Mouse (Mus musculus) MEL (cell line): Measurements from ENCODE around the gene 4931409K22Rik. TPM values are rescaled to one million over a fixed set of nuclear protein-coding genes. Genes with fewer than 3 reads are reported as not detected.

Experiments
- DNase-seq: peaks from one replicate; pipeline ENCODE4 v3.0.0; 2011; ENCODE audit warnings: low read depth, low spot score
- H3K27ac ChIP-seq: 2 replicates; pipeline ENCODE4 v1.5.1; 2012; ENCODE audit warnings: low read depth, mild to moderate bottlenecking, control low read depth, low read length, moderate library complexity; ENCODE audit not compliant: control insufficient read depth
- H3K27me3 ChIP-seq, 2 experiments: fragments of 150-350 bp in 1 of 2; sonication (generic) in 1 of 2; 2 replicates each; pipeline ENCODE4 v1.6.1; 2012; ENCODE audit warnings: low read length in 2 of 2, mild to moderate bottlenecking in 2 of 2, improper control_type of control experiment in 1 of 2, moderate library complexity in 1 of 2; ENCODE audit not compliant: insufficient read depth in 2 of 2, control insufficient read depth in 1 of 2
- H3K36me3 ChIP-seq, 2 experiments: 2 replicates each; pipeline ENCODE4 v1.6.1; 2012 to 2014; ENCODE audit warnings: low read length in 2 of 2, improper control_type of control experiment in 1 of 2, inconsistent platforms in 1 of 2, mild to moderate bottlenecking in 1 of 2; ENCODE audit not compliant: insufficient read depth in 2 of 2, control insufficient read depth in 1 of 2
- H3K4me1 ChIP-seq, 2 experiments: fragments of 150-350 bp in 1 of 2; sonication (generic) in 1 of 2; 2 replicates each; pipeline ENCODE4 v1.6.1; 2012; ENCODE audit warnings: low read length in 2 of 2, improper control_type of control experiment in 1 of 2, mild to moderate bottlenecking in 1 of 2; ENCODE audit not compliant: insufficient read depth in 2 of 2, control insufficient read depth in 1 of 2
- H3K4me3 ChIP-seq, 2 experiments: fragments of 150-350 bp in 1 of 2; sonication (generic) in 1 of 2; 2 replicates each; pipeline ENCODE4 v1.5.1; 2012; ENCODE audit warnings: low read depth in 2 of 2, low read length in 2 of 2, mild to moderate bottlenecking in 2 of 2, moderate library complexity in 2 of 2, control low read depth in 1 of 2, improper control_type of control experiment in 1 of 2; ENCODE audit not compliant: control insufficient read depth in 1 of 2, insufficient read depth in 1 of 2
- H3K79me2 ChIP-seq: 2 replicates; pipeline ENCODE4 v1.6.1; 2012; ENCODE audit warnings: mild to moderate bottlenecking, low read length, moderate library complexity; ENCODE audit not compliant: control insufficient read depth, poor library complexity, insufficient read depth
- H3K9ac ChIP-seq: 2 replicates; pipeline ENCODE4 v1.6.1; 2012; ENCODE audit warnings: low read depth, mild to moderate bottlenecking, control low read depth, low read length, moderate library complexity; ENCODE audit not compliant: control insufficient read depth, poor library complexity, severe bottlenecking
- H3K9me3 ChIP-seq: fragments of 150-350 bp; sonication (generic); replicated peaks from 2 replicates; pipeline ENCODE4 v1.6.1; 2012; ENCODE audit warnings: mild to moderate bottlenecking, low read length, improper control_type of control experiment, moderate library complexity; ENCODE audit not compliant: insufficient read depth
- CHD1 ChIP-seq: IDR thresholded peaks from 2 replicates; pipeline ENCODE4 v1.6.1; 2012; ENCODE audit warnings: low read depth, mild to moderate bottlenecking, inconsistent platforms, low read length, improper control_type of control experiment
- CTCF ChIP-seq, 3 experiments: IDR thresholded peaks in 2 of 3; conservative IDR thresholded peaks in 1 of 3; 2 replicates each; pipeline ENCODE4 v1.5.1; 2011 to 2012; ENCODE audit warnings: low read length in 3 of 3, low read depth in 2 of 3, mild to moderate bottlenecking in 2 of 3, improper control_type of control experiment in 1 of 3, inconsistent platforms in 1 of 3, mixed read lengths in 1 of 3, moderate library complexity in 1 of 3; ENCODE audit not compliant: control insufficient read depth in 1 of 3, insufficient read depth in 1 of 3, poor library complexity in 1 of 3, severe bottlenecking in 1 of 3
- E2F4 ChIP-seq: IDR thresholded peaks from 2 replicates; pipeline ENCODE4 v1.6.1; 2011; ENCODE audit warnings: low read depth, low read length, improper control_type of control experiment, borderline replicate concordance
- EP300 ChIP-seq, 2 experiments: IDR thresholded peaks; 2 replicates each; pipeline ENCODE4 v1.6.1; 2011; ENCODE audit warnings: improper control_type of control experiment in 2 of 2, low read length in 2 of 2, low read depth in 1 of 2, mild to moderate bottlenecking in 1 of 2
- GABPA ChIP-seq: IDR thresholded peaks from 2 replicates; pipeline ENCODE4 v1.6.1; 2012; ENCODE audit warnings: low read depth, mild to moderate bottlenecking, inconsistent platforms, low read length, improper control_type of control experiment, moderate library complexity
- GATA1 ChIP-seq: IDR thresholded peaks from 2 replicates; pipeline ENCODE4 v1.6.1; 2011; ENCODE audit warnings: low read depth, low read length, improper control_type of control experiment
- HCFC1 ChIP-seq: IDR thresholded peaks from 2 replicates; pipeline ENCODE4 v1.6.1; 2012; ENCODE audit warnings: low read depth, mild to moderate bottlenecking, inconsistent platforms, low read length, improper control_type of control experiment, moderate library complexity
- MAFK ChIP-seq: IDR thresholded peaks from 2 replicates; pipeline ENCODE4 v1.6.1; 2011; ENCODE audit warnings: low read depth, mild to moderate bottlenecking, low read length, improper control_type of control experiment, borderline replicate concordance
- MAX ChIP-seq: IDR thresholded peaks from 2 replicates; pipeline ENCODE4 v1.6.1; 2011; ENCODE audit warnings: low read length, improper control_type of control experiment
- MAZ ChIP-seq: IDR thresholded peaks from 2 replicates; pipeline ENCODE4 v1.6.1; 2012; ENCODE audit warnings: low read depth, mild to moderate bottlenecking, inconsistent platforms, low read length, improper control_type of control experiment
- MEF2A ChIP-seq: IDR thresholded peaks from 2 replicates; pipeline ENCODE4 v1.6.1; 2014; ENCODE audit warnings: low read depth, mild to moderate bottlenecking, inconsistent platforms, low read length, improper control_type of control experiment; ENCODE audit not compliant: poor library complexity, insufficient replicate concordance, severe bottlenecking; ENCODE audit errors: extremely low read depth
- MXI1 ChIP-seq: IDR thresholded peaks from 2 replicates; pipeline ENCODE4 v1.6.1; 2011; ENCODE audit warnings: mild to moderate bottlenecking, low read depth, low read length, improper control_type of control experiment
- MYB ChIP-seq: IDR thresholded peaks from 2 replicates; pipeline ENCODE4 v1.6.1; 2011; ENCODE audit warnings: mild to moderate bottlenecking, low read depth, low read length, improper control_type of control experiment
- MYC ChIP-seq: IDR thresholded peaks from 2 replicates; pipeline ENCODE4 v1.6.1; 2011; ENCODE audit warnings: low read depth, mild to moderate bottlenecking, low read length, improper control_type of control experiment, moderate library complexity
- NELFE ChIP-seq: IDR thresholded peaks from 2 replicates; pipeline ENCODE4 v1.6.1; 2011; ENCODE audit warnings: low read depth, low read length, improper control_type of control experiment
- POLR2A ChIP-seq, 2 experiments: IDR thresholded peaks; 2 replicates each; pipeline ENCODE4 v1.6.1; 2011 to 2012; ENCODE audit warnings: low read length in 2 of 2, mild to moderate bottlenecking in 2 of 2, control low read depth in 1 of 2, improper control_type of control experiment in 1 of 2, low read depth in 1 of 2, moderate library complexity in 1 of 2; ENCODE audit not compliant: control insufficient read depth in 1 of 2, insufficient read depth in 1 of 2, poor library complexity in 1 of 2
- RCOR1 ChIP-seq: IDR thresholded peaks from 2 replicates; pipeline ENCODE4 v1.6.1; 2012; ENCODE audit warnings: low read depth, mild to moderate bottlenecking, inconsistent platforms, low read length, improper control_type of control experiment
- SIN3A ChIP-seq: IDR thresholded peaks from 2 replicates; pipeline ENCODE4 v1.6.1; 2012; ENCODE audit warnings: low read length, improper control_type of control experiment, inconsistent platforms
- SMC3 ChIP-seq: IDR thresholded peaks from 2 replicates; pipeline ENCODE4 v1.6.1; 2011; ENCODE audit warnings: low read depth, low read length, improper control_type of control experiment
- TBP ChIP-seq: IDR thresholded peaks from 2 replicates; pipeline ENCODE4 v1.8.0; 2011; ENCODE audit warnings: low read depth, low read length, improper control_type of control experiment
- USF1 ChIP-seq: IDR thresholded peaks from 2 replicates; pipeline ENCODE4 v1.6.1; 2014; ENCODE audit warnings: low read depth, mild to moderate bottlenecking, inconsistent platforms, low read length, improper control_type of control experiment, moderate library complexity
- USF2 ChIP-seq, 2 experiments: IDR thresholded peaks; 2 replicates each; pipeline ENCODE4 v1.6.1; 2011 to 2012; ENCODE audit warnings: improper control_type of control experiment in 2 of 2, low read length in 2 of 2, borderline replicate concordance in 1 of 2, inconsistent platforms in 1 of 2, low read depth in 1 of 2, mild to moderate bottlenecking in 1 of 2; ENCODE audit not compliant: insufficient read depth in 1 of 2
- ZKSCAN1 ChIP-seq: IDR thresholded peaks from 2 replicates; pipeline ENCODE4 v1.6.1; 2012; ENCODE audit warnings: low read depth, mild to moderate bottlenecking, inconsistent platforms, low read length, improper control_type of control experiment, moderate library complexity
- ZNF384 ChIP-seq: IDR thresholded peaks from 2 replicates; pipeline ENCODE4 v1.6.1; 2012; ENCODE audit warnings: low read depth, mild to moderate bottlenecking, inconsistent platforms, low read length, improper control_type of control experiment
- polyA plus RNA-seq, 2 experiments: library from polyadenylated mRNA; stranded (reverse) in 1 of 2; unstranded in 1 of 2; fragments of >175 nt in 1 of 2; fragments of >200 nt in 1 of 2; gene quantifications; 2 replicates each; pipeline versions ENCODE4 v1.2.1 to v1.2.4; 2012; ENCODE audit warnings: low replicate concordance in 2 of 2, low read depth in 1 of 2; ENCODE audit not compliant: insufficient read length in 2 of 2, insufficient read depth in 1 of 2, missing spikeins in 1 of 2
- total RNA-seq: library from RNA; depleted of rRNA; stranded (reverse); fragments of 300-350 nt; gene quantifications from 2 replicates; pipeline ENCODE4 v1.2.3, GENCODE M21; 2012

4931409K22Rik gene
- total and polyA plus RNA-seq, 3 experiments, result not detected

GRCm38 (mm10) chr5:24578109-24578963 lies 21.7 kb upstream of the 4931409K22Rik start:
- Histone ChIP-seq H3K4me1 (peaks cover 12 to 16% of the 10 kb centered on the region in 2 experiments), H3K36me3 (peaks cover 7 to 19% of the 10 kb centered on the region in 2 experiments), H3K9me3 (no peaks in the 10 kb centered on the region), H3K79me2 (peaks cover 27% of the 10 kb centered on the region), H3K27ac (peak overlapping the region; percentile 93), H3K27me3 (no peaks in the 10 kb centered on the region), H3K9ac (peak overlapping the region; percentile 75), H3K4me3 (peak overlapping the region; percentile 57 to 69)
- DNase-seq, result peak; percentile 70
- TF ChIP-seq EP300 (IDR thresholded peaks at IDR 0.05; ENCODE audit: low read depth in 1 of 2, low read length in 2 of 2) (0 out of 4 replicates have a peak, but pooled peaks of 1 of the 2 experiments have one; percentile 24), TBP (no peak), MYC (peak; percentile 65), USF2 (IDR thresholded peaks at IDR 0.05; ENCODE audit: borderline replicate concordance in 1 of 2, insufficient read depth in 1 of 2, low read depth in 1 of 2, low read length in 2 of 2) (0 out of 4 replicates have a peak, but pooled peaks of 1 of the 2 experiments have one; percentile 14), MEF2A (no peak), NELFE (peak; percentile 29; the same call in 1 of the 2 replicates), GABPA (no peak), GATA1 (no peak), E2F4 (no peak), HCFC1 (peak; percentile 50), MAFK (no peak), ZNF384 (peak; percentile 68), MAZ (no peak), POLR2A (IDR thresholded peaks at IDR 0.05; ENCODE audit: control insufficient read depth in 1 of 2, insufficient read depth in 1 of 2, low read depth in 1 of 2, low read length in 2 of 2, poor library complexity in 1 of 2) (no peak), MYB (no peak), CTCF (IDR thresholded peaks at IDR 0.05 in 2 of 3, conservative IDR thresholded peaks at IDR 0.05 in 1 of 3; ENCODE audit: control insufficient read depth in 1 of 3, insufficient read depth in 1 of 3, low read depth in 2 of 3, low read length in 3 of 3, poor library complexity in 1 of 3, severe bottlenecking in 1 of 3) (peak in 2 of 3 experiments; percentile 18 to 41; a peak in 3 of 6 replicates), ZKSCAN1 (no peak), SMC3 (peak; percentile 15; the same call in 1 of the 2 replicates), MAX (peak; percentile 33; the same call in 1 of the 2 replicates), SIN3A (peak; percentile 17; the same call in 1 of the 2 replicates), USF1 (peak; percentile 68; the same call in 1 of the 2 replicates), RCOR1 (no peak), CHD1 (0 out of 2 replicates have a peak, but pooled peaks have one; percentile 78), MXI1 (no peak; the same call in 1 of the 2 replicates)
